Mouse (Mus musculus): ENCODE results near the gene AW209491. TPM values are rescaled to one million over a fixed set of nuclear protein-coding genes. Genes with fewer than 3 reads are reported as not detected.
A peak's percentile ranks its signal among the peaks of the same experiment; 100 is the strongest.

The AW209491 gene
- 49.9 and 59.5 TPM in 2 replicates for polyA plus RNA-seq (2015; fragmentation: Nextera tagmentation; extraction: Ambion mirVana)

- Histone ChIP-seq H3K9ac (ENCODE audit: low read depth, low read length) (peak within 1 kb of the TSS; percentile 83), H3K27me3 (ENCODE audit: control insufficient read depth, insufficient read depth, low read depth, low read length) (no peaks in the 10 kb centered on the region), H3K4me2 (ENCODE audit: low read length) (peak within 1 kb of the TSS; percentile 66), H3K27ac (ENCODE audit: low read length) (peak within 1 kb of the TSS; percentile 74), H3K36me3 (ENCODE audit: control insufficient read depth, insufficient read depth, low read length) (peaks cover 20% of the 10 kb centered on the region), H3K9me3 (replicated peaks; ENCODE audit: control insufficient read depth, low read length, poor library complexity, severe bottlenecking) (no peaks in the 10 kb centered on the region), H3K4me3 (ENCODE audit: low read depth, low read length) (peak within 1 kb of the TSS; percentile 61), H3K4me1 (ENCODE audit: control insufficient read depth, insufficient read depth, low read length) (peaks cover 16% of the 10 kb centered on the region)
- ATAC-seq, result peak; percentile 98
- under 1% methylated on average over 29 of the region's 29 CpGs for WGBS
Observed at GRCm38 (mm10) chr13:14629726-14630641, at the start of gene AW209491. Gene AW209491, plus strand, starts transcription at chr13:14630154.

DNA sequence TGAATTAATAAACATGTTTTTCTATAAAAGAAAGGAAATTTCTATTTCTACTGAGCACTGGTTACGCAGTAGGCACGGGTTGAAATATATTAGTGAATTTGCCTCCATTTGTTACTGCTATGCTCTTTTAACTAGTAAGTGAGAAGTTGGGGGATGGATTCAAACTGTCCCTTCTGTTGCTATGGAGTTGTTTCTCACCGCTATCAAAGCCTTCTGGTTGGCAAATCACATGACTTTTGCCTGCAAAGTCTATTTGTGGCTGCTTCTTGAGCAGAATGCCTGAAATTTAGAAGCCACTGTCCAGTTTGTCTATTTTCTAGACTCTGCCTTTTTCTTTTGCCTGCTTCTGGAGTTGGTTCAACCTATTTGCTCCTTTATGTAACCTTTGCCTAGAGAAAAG is 49.6 kb upstream of the AW209491 start:
- no peak overlapping the region for H3K4me3 ChIP-seq (ENCODE audit: low read depth, low read length)
- H3K27ac ChIP-seq (ENCODE audit: low read length), result no peak overlapping the region
- no peaks in the 10 kb centered on the region for H3K27me3 ChIP-seq (ENCODE audit: control insufficient read depth, insufficient read depth, low read depth, low read length)
- WGBS, result 78% methylated on average over 3 of the region's 3 CpGs
- 0 out of 2 replicates have a peak, but pooled peaks cover 5% of the 10 kb centered on the region for H3K9me3 ChIP-seq (replicated peaks; ENCODE audit: control insufficient read depth, low read length, poor library complexity, severe bottlenecking)
- no peaks in the 10 kb centered on the region for H3K36me3 ChIP-seq (ENCODE audit: control insufficient read depth, insufficient read depth, low read length)
- H3K9ac ChIP-seq (ENCODE audit: low read depth, low read length), result no peak overlapping the region
- ATAC-seq, result no peak
- no peak overlapping the region for H3K4me2 ChIP-seq (ENCODE audit: low read length)
- no peaks in the 10 kb centered on the region for H3K4me1 ChIP-seq (ENCODE audit: control insufficient read depth, insufficient read depth, low read length)

GRCm38 (mm10) chr13:14602744-14603143 is 27.2 kb upstream of the AW209491 start:
- Histone ChIP-seq H3K4me3 (ENCODE audit: low read depth, low read length) (no peak overlapping the region), H3K4me2 (ENCODE audit: low read length) (no peak overlapping the region), H3K9ac (ENCODE audit: low read depth, low read length) (no peak overlapping the region), H3K27ac (ENCODE audit: low read length) (no peak overlapping the region), H3K36me3 (ENCODE audit: control insufficient read depth, insufficient read depth, low read length) (no peaks in the 10 kb centered on the region), H3K4me1 (ENCODE audit: control insufficient read depth, insufficient read depth, low read length) (no peaks in the 10 kb centered on the region), H3K9me3 (replicated peaks; ENCODE audit: control insufficient read depth, low read length, poor library complexity, severe bottlenecking) (no peaks in the 10 kb centered on the region), H3K27me3 (ENCODE audit: control insufficient read depth, insufficient read depth, low read depth, low read length) (no peaks in the 10 kb centered on the region)
- WGBS, result 90% methylated on average over 2 of the region's 2 CpGs
- no peak for ATAC-seq

DNA sequence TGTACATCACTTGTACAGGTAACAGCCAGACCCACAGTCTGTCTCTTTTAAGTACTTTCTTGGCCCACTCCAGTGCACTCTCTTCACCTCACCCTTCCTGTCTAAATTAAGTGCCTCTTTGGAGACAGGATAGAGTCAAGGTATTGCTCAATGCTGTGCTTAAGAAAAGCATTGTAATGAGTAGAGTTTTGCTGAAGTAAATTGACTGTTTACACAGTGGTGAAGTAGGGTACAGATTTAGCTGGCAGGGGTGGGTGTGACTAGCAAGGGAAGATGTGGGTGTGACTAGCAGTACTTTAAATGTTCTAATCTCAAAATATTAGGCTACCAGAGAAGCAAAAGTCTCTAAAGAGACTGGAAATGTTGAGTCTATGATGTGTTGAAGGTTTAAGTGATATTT is 22.3 kb upstream of the AW209491 start:
- Histone ChIP-seq H3K4me1 (ENCODE audit: control insufficient read depth, insufficient read depth, low read length) (peaks cover 7% of the 10 kb centered on the region), H3K27ac (ENCODE audit: low read length) (no peak overlapping the region), H3K27me3 (ENCODE audit: control insufficient read depth, insufficient read depth, low read depth, low read length) (no peaks in the 10 kb centered on the region), H3K4me2 (ENCODE audit: low read length) (no peak overlapping the region), H3K9me3 (replicated peaks; ENCODE audit: control insufficient read depth, low read length, poor library complexity, severe bottlenecking) (no peaks in the 10 kb centered on the region), H3K4me3 (ENCODE audit: low read depth, low read length) (no peak overlapping the region), H3K9ac (ENCODE audit: low read depth, low read length) (no peak overlapping the region), H3K36me3 (ENCODE audit: control insufficient read depth, insufficient read depth, low read length) (peaks cover 10% of the 10 kb centered on the region)
- ATAC-seq, result no peak

- Histone ChIP-seq H3K9me3 (replicated peaks; ENCODE audit: control insufficient read depth, low read length, poor library complexity, severe bottlenecking) (no peaks in the 10 kb centered on the region), H3K4me1 (ENCODE audit: control insufficient read depth, insufficient read depth, low read length) (peaks cover 13% of the 10 kb centered on the region), H3K27ac (ENCODE audit: low read length) (peak overlapping the region; percentile 81), H3K9ac (ENCODE audit: low read depth, low read length) (peak overlapping the region; percentile 90), H3K36me3 (ENCODE audit: control insufficient read depth, insufficient read depth, low read length) (peaks cover 14% of the 10 kb centered on the region), H3K4me2 (ENCODE audit: low read length) (peak overlapping the region; percentile 68), H3K27me3 (ENCODE audit: control insufficient read depth, insufficient read depth, low read depth, low read length) (no peaks in the 10 kb centered on the region), H3K4me3 (ENCODE audit: low read depth, low read length) (peak overlapping the region; percentile 96)
- peak; percentile 80 for ATAC-seq
- WGBS, result 10% methylated on average over 10 of the region's 10 CpGs
Observed at GRCm38 (mm10) chr13:14612463-14612862, 17.5 kb upstream of the AW209491 start.

- Histone ChIP-seq H3K4me1 (ENCODE audit: control insufficient read depth, insufficient read depth, low read length) (peaks cover 13% of the 10 kb centered on the region), H3K27me3 (ENCODE audit: control insufficient read depth, insufficient read depth, low read depth, low read length) (no peaks in the 10 kb centered on the region), H3K36me3 (ENCODE audit: control insufficient read depth, insufficient read depth, low read length) (peaks cover 18% of the 10 kb centered on the region), H3K27ac (ENCODE audit: low read length) (peak within 1 kb of the TSS; percentile 81), H3K4me2 (ENCODE audit: low read length) (peak within 1 kb of the TSS; percentile 71), H3K9me3 (replicated peaks; ENCODE audit: control insufficient read depth, low read length, poor library complexity, severe bottlenecking) (no peaks in the 10 kb centered on the region), H3K4me3 (ENCODE audit: low read depth, low read length) (peak within 1 kb of the TSS; percentile 96), H3K9ac (ENCODE audit: low read depth, low read length) (peak within 1 kb of the TSS; percentile 90)
- WGBS, result under 1% methylated on average over 42 of the region's 42 CpGs
- peak; percentile 99 for ATAC-seq
Observed at GRCm38 (mm10) chr13:14612926-14613529, 16.9 kb upstream of the AW209491 start, which contains the start of the genes Mrpl32 and Psma2. Gene Mrpl32, minus strand, starts transcription at chr13:14613165. Gene Psma2, plus strand, starts transcription at chr13:14613240.

DNA sequence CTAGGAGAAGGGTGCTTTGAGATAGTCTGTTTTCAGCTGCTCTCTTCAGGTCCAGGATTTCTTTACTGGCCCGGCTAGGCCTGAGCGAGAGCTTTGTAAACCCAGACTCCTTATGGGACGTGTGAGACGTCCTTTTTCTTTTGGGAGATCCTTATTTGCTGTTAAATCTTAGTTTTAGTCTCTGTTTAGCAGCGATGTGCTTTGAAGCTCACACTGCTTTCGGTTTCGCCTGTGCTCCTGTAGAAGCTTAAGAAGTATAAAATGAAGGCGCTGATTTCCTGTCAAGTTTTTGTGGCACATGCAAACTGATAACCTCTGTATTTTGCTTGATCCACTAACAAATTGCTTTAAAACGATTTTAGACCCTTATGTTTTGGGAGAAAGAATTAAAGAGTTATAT is 16.4 kb upstream of the AW209491 start:
- ATAC-seq, result no peak
- Histone ChIP-seq H3K9me3 (replicated peaks; ENCODE audit: control insufficient read depth, low read length, poor library complexity, severe bottlenecking) (no peaks in the 10 kb centered on the region), H3K4me1 (ENCODE audit: control insufficient read depth, insufficient read depth, low read length) (peaks cover 13% of the 10 kb centered on the region), H3K4me3 (ENCODE audit: low read depth, low read length) (peak overlapping the region; percentile 96), H3K27ac (ENCODE audit: low read length) (peak overlapping the region; percentile 68; the same call in 1 of the 2 replicates), H3K27me3 (ENCODE audit: control insufficient read depth, insufficient read depth, low read depth, low read length) (no peaks in the 10 kb centered on the region), H3K36me3 (ENCODE audit: control insufficient read depth, insufficient read depth, low read length) (peaks cover 17% of the 10 kb centered on the region), H3K4me2 (ENCODE audit: low read length) (peak overlapping the region; percentile 71), H3K9ac (ENCODE audit: low read depth, low read length) (peak overlapping the region; percentile 90)
- WGBS, result under 1% methylated on average over 9 of the region's 9 CpGs

GRCm38 (mm10) chr13:14618724-14619123 is 11.2 kb upstream of the AW209491 start:
- WGBS, result 52% methylated on average over 2 of the region's 2 CpGs
- H3K36me3 ChIP-seq (ENCODE audit: control insufficient read depth, insufficient read depth, low read length), result peaks cover 25% of the 10 kb centered on the region
- no peaks in the 10 kb centered on the region for H3K9me3 ChIP-seq (replicated peaks; ENCODE audit: control insufficient read depth, low read length, poor library complexity, severe bottlenecking)
- no peak overlapping the region for H3K9ac ChIP-seq (ENCODE audit: low read depth, low read length)
- H3K27ac ChIP-seq (ENCODE audit: low read length), result no peak overlapping the region
- H3K4me3 ChIP-seq (ENCODE audit: low read depth, low read length), result no peak overlapping the region
- no peak overlapping the region for H3K4me2 ChIP-seq (ENCODE audit: low read length)
- H3K4me1 ChIP-seq (ENCODE audit: control insufficient read depth, insufficient read depth, low read length), result peaks cover 7% of the 10 kb centered on the region; the same call in 1 of the 2 replicates
- ATAC-seq, result peak; percentile 71
- H3K27me3 ChIP-seq (ENCODE audit: control insufficient read depth, insufficient read depth, low read depth, low read length), result no peaks in the 10 kb centered on the region

GRCm38 (mm10) chr13:14639998-14640397 is 10.0 kb downstream of the AW209491 start:
- Histone ChIP-seq H3K4me3 (ENCODE audit: low read depth, low read length) (no peak overlapping the region), H3K4me2 (ENCODE audit: low read length) (no peak overlapping the region), H3K27ac (ENCODE audit: low read length) (no peak overlapping the region), H3K4me1 (ENCODE audit: control insufficient read depth, insufficient read depth, low read length) (no peaks in the 10 kb centered on the region), H3K9ac (ENCODE audit: low read depth, low read length) (no peak overlapping the region), H3K36me3 (ENCODE audit: control insufficient read depth, insufficient read depth, low read length) (peaks cover 30% of the 10 kb centered on the region), H3K9me3 (replicated peaks; ENCODE audit: control insufficient read depth, low read length, poor library complexity, severe bottlenecking) (no peaks in the 10 kb centered on the region), H3K27me3 (ENCODE audit: control insufficient read depth, insufficient read depth, low read depth, low read length) (no peaks in the 10 kb centered on the region)
- ATAC-seq, result no peak
- 63% methylated on average over 1 of the region's 1 CpGs for WGBS
